Mouse (Mus musculus) heart, postnatal 0 days (tissue): ENCODE measurements around the gene Gdpd3.

ENCODE experiments used
- CTCF ChIP-seq: IDR thresholded peaks from 2 replicates; pipeline ENCODE4 v1.5.1; 2016; ENCODE audit warnings: antibody characterized with exemption, control low read depth, low read depth
- EP300 ChIP-seq: IDR thresholded peaks from 2 replicates; pipeline ENCODE4 v1.6.1; 2016; ENCODE audit warnings: antibody characterized with exemption, low read depth

DNA sequence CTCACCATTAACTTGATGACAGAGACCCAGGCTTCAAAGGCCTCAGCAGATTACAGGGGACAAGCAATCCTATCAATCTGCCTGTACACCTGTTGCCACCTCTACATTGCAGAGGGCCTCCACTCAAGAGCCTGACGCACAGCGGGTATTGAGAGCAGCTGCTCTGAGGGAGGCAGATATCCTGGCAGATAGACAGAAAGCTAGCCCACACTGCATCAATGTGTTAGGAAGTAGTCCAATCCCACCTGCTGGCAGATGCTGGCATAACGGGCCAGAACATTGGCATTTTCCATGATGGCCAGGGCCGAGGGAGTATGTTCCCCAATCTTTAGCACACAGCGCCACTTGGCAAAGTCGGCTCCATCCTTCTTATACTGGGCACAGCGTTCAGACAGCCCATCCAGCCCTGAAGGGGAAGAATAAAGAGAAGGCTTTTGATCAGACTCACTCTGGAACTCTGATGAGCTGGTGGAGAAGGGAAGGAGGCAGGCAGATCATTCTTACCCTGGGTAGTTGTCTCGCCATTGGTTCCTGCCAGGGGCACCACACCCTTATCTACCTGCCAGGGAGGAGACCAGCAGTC lies 30.3 kb downstream of the Gdpd3 start:
- 0 out of 2 replicates have a peak, but pooled peaks have one; percentile 16 for TF ChIP-seq CTCF
- TF ChIP-seq EP300 = no peak
